Mouse (Mus musculus): ENCODE results near the gene Camk1d. TPM values are rescaled to one million over a fixed set of nuclear protein-coding genes. Genes with fewer than 3 reads are reported as not detected.

Gene Camk1d
- polyA plus RNA-seq, 1 experiment from 2014 or later: 2.1 TPM

- Histone ChIP-seq H3K4me3 (ENCODE audit: low read depth, low read length) (no peak overlapping the region), H3K4me2 (ENCODE audit: low read depth) (no peak overlapping the region), H3K27me3 (ENCODE audit: control insufficient read depth, insufficient read depth, low read length) (no peaks in the 10 kb centered on the region), H3K36me3 (ENCODE audit: control insufficient read depth, insufficient read depth, low read length) (no peaks in the 10 kb centered on the region), H3K4me1 (ENCODE audit: control insufficient read depth, insufficient read depth, low read length) (no peaks in the 10 kb centered on the region), H3K9ac (ENCODE audit: low read length) (no peak overlapping the region), H3K27ac (ENCODE audit: low read depth, low read length) (no peak overlapping the region), H3K9me3 (ENCODE audit: control insufficient read depth, low read length) (no peaks in the 10 kb centered on the region)
- DNase-seq (ENCODE audit: low spot score) (no peak), ATAC-seq (ENCODE audit: insufficient read depth, low FRiP score, low TSS enrichment) (no peak)
- 86% methylated on average over 3 of the region's 3 CpGs for WGBS
These were observed 227.0 kb downstream of the Camk1d start for GRCm38 (mm10) chr2:5487344-5487743.

GRCm38 (mm10) chr2:5486663-5487062 lies 227.7 kb downstream of the Camk1d start:
- no peak overlapping the region for H3K27ac ChIP-seq (ENCODE audit: low read depth, low read length)
- no peaks in the 10 kb centered on the region for H3K4me1 ChIP-seq (ENCODE audit: control insufficient read depth, insufficient read depth, low read length)
- no peaks in the 10 kb centered on the region for H3K36me3 ChIP-seq (ENCODE audit: control insufficient read depth, insufficient read depth, low read length)
- DNase-seq (ENCODE audit: low spot score) (no peak), ATAC-seq (ENCODE audit: insufficient read depth, low FRiP score, low TSS enrichment) (no peak)
- no peak overlapping the region for H3K9ac ChIP-seq (ENCODE audit: low read length)
- H3K4me2 ChIP-seq (ENCODE audit: low read depth): no peak overlapping the region
- H3K9me3 ChIP-seq (ENCODE audit: control insufficient read depth, low read length): no peaks in the 10 kb centered on the region
- 89% methylated on average over 7 of the region's 7 CpGs for WGBS
- no peaks in the 10 kb centered on the region for H3K27me3 ChIP-seq (ENCODE audit: control insufficient read depth, insufficient read depth, low read length)
- no peak overlapping the region for H3K4me3 ChIP-seq (ENCODE audit: low read depth, low read length)

- H3K36me3 ChIP-seq (ENCODE audit: control insufficient read depth, insufficient read depth, low read length): no peaks in the 10 kb centered on the region
- H3K4me1 ChIP-seq (ENCODE audit: control insufficient read depth, insufficient read depth, low read length): no peaks in the 10 kb centered on the region
- DNase-seq (ENCODE audit: low spot score) (no peak), ATAC-seq (ENCODE audit: insufficient read depth, low FRiP score, low TSS enrichment) (no peak)
- no peak overlapping the region for H3K9ac ChIP-seq (ENCODE audit: low read length)
- 95% methylated on average over 6 of the region's 6 CpGs for WGBS
- H3K27ac ChIP-seq (ENCODE audit: low read depth, low read length): no peak overlapping the region
- no peaks in the 10 kb centered on the region for H3K27me3 ChIP-seq (ENCODE audit: control insufficient read depth, insufficient read depth, low read length)
- H3K4me2 ChIP-seq (ENCODE audit: low read depth): no peak overlapping the region
- no peak overlapping the region for H3K4me3 ChIP-seq (ENCODE audit: low read depth, low read length)
- H3K9me3 ChIP-seq (ENCODE audit: control insufficient read depth, low read length): no peaks in the 10 kb centered on the region
These were observed 228.5 kb downstream of the Camk1d start for GRCm38 (mm10) chr2:5485786-5486185.

GRCm38 (mm10) chr2:5479886-5480285 lies 234.4 kb downstream of the Camk1d start:
- H3K4me3 ChIP-seq (ENCODE audit: low read depth, low read length): no peak overlapping the region
- H3K36me3 ChIP-seq (ENCODE audit: control insufficient read depth, insufficient read depth, low read length): no peaks in the 10 kb centered on the region
- H3K9ac ChIP-seq (ENCODE audit: low read length): no peak overlapping the region
- no peaks in the 10 kb centered on the region for H3K9me3 ChIP-seq (ENCODE audit: control insufficient read depth, low read length)
- WGBS: 86% methylated on average over 3 of the region's 3 CpGs
- H3K4me1 ChIP-seq (ENCODE audit: control insufficient read depth, insufficient read depth, low read length): no peaks in the 10 kb centered on the region
- ATAC-seq (ENCODE audit: insufficient read depth, low FRiP score, low TSS enrichment) (no peak), DNase-seq (ENCODE audit: low spot score) (no peak)
- H3K4me2 ChIP-seq (ENCODE audit: low read depth): no peak overlapping the region
- no peaks in the 10 kb centered on the region for H3K27me3 ChIP-seq (ENCODE audit: control insufficient read depth, insufficient read depth, low read length)
- H3K27ac ChIP-seq (ENCODE audit: low read depth, low read length): no peak overlapping the region

- no peaks in the 10 kb centered on the region for H3K4me1 ChIP-seq (ENCODE audit: control insufficient read depth, insufficient read depth, low read length)
- H3K9me3 ChIP-seq (ENCODE audit: control insufficient read depth, low read length): no peaks in the 10 kb centered on the region
- no peak overlapping the region for H3K4me3 ChIP-seq (ENCODE audit: low read depth, low read length)
- H3K27ac ChIP-seq (ENCODE audit: low read depth, low read length): no peak overlapping the region
- H3K9ac ChIP-seq (ENCODE audit: low read length): no peak overlapping the region
- H3K27me3 ChIP-seq (ENCODE audit: control insufficient read depth, insufficient read depth, low read length): no peaks in the 10 kb centered on the region
- 81% methylated on average over 5 of the region's 5 CpGs for WGBS
- no peak for ATAC-seq (ENCODE audit: insufficient read depth, low FRiP score, low TSS enrichment)
- no peak overlapping the region for H3K4me2 ChIP-seq (ENCODE audit: low read depth)
- no peak for DNase-seq (ENCODE audit: low spot score)
- no peaks in the 10 kb centered on the region for H3K36me3 ChIP-seq (ENCODE audit: control insufficient read depth, insufficient read depth, low read length)
These were observed 235.6 kb downstream of the Camk1d start for GRCm38 (mm10) chr2:5478709-5479108.

- no peak overlapping the region for H3K4me2 ChIP-seq (ENCODE audit: low read depth)
- no peaks in the 10 kb centered on the region for H3K4me1 ChIP-seq (ENCODE audit: control insufficient read depth, insufficient read depth, low read length)
- no peak for ATAC-seq (ENCODE audit: insufficient read depth, low FRiP score, low TSS enrichment)
- no peak overlapping the region for H3K4me3 ChIP-seq (ENCODE audit: low read depth, low read length)
- 97% methylated on average over 4 of the region's 4 CpGs for WGBS
- no peaks in the 10 kb centered on the region for H3K9me3 ChIP-seq (ENCODE audit: control insufficient read depth, low read length)
- no peak for DNase-seq (ENCODE audit: low spot score)
- H3K9ac ChIP-seq (ENCODE audit: low read length): no peak overlapping the region
- no peaks in the 10 kb centered on the region for H3K27me3 ChIP-seq (ENCODE audit: control insufficient read depth, insufficient read depth, low read length)
- no peaks in the 10 kb centered on the region for H3K36me3 ChIP-seq (ENCODE audit: control insufficient read depth, insufficient read depth, low read length)
- no peak overlapping the region for H3K27ac ChIP-seq (ENCODE audit: low read depth, low read length)
These were observed 236.1 kb downstream of the Camk1d start for GRCm38 (mm10) chr2:5478256-5478655.

- 84% methylated on average over 1 of the region's 1 CpGs for WGBS
- DNase-seq (ENCODE audit: low spot score) (no peak), ATAC-seq (ENCODE audit: insufficient read depth, low FRiP score, low TSS enrichment) (no peak)
- no peak overlapping the region for H3K27ac ChIP-seq (ENCODE audit: low read depth, low read length)
- no peak overlapping the region for H3K9ac ChIP-seq (ENCODE audit: low read length)
- no peaks in the 10 kb centered on the region for H3K27me3 ChIP-seq (ENCODE audit: control insufficient read depth, insufficient read depth, low read length)
- H3K4me2 ChIP-seq (ENCODE audit: low read depth): no peak overlapping the region
- no peaks in the 10 kb centered on the region for H3K36me3 ChIP-seq (ENCODE audit: control insufficient read depth, insufficient read depth, low read length)
- H3K4me3 ChIP-seq (ENCODE audit: low read depth, low read length): no peak overlapping the region
- no peaks in the 10 kb centered on the region for H3K4me1 ChIP-seq (ENCODE audit: control insufficient read depth, insufficient read depth, low read length)
- no peaks in the 10 kb centered on the region for H3K9me3 ChIP-seq (ENCODE audit: control insufficient read depth, low read length)
These were observed 236.8 kb downstream of the Camk1d start for GRCm38 (mm10) chr2:5477525-5477924.

- no peak overlapping the region for H3K4me2 ChIP-seq (ENCODE audit: low read depth)
- DNase-seq (ENCODE audit: low spot score): no peak
- ATAC-seq (ENCODE audit: insufficient read depth, low FRiP score, low TSS enrichment): no peak
- H3K36me3 ChIP-seq (ENCODE audit: control insufficient read depth, insufficient read depth, low read length): no peaks in the 10 kb centered on the region
- H3K4me1 ChIP-seq (ENCODE audit: control insufficient read depth, insufficient read depth, low read length): no peaks in the 10 kb centered on the region
- WGBS: 79% methylated on average over 4 of the region's 4 CpGs
- H3K9ac ChIP-seq (ENCODE audit: low read length): no peak overlapping the region
- H3K4me3 ChIP-seq (ENCODE audit: low read depth, low read length): no peak overlapping the region
- no peak overlapping the region for H3K27ac ChIP-seq (ENCODE audit: low read depth, low read length)
- H3K9me3 ChIP-seq (ENCODE audit: control insufficient read depth, low read length): no peaks in the 10 kb centered on the region
- H3K27me3 ChIP-seq (ENCODE audit: control insufficient read depth, insufficient read depth, low read length): no peaks in the 10 kb centered on the region
These were observed 244.9 kb downstream of the Camk1d start for GRCm38 (mm10) chr2:5469366-5469941.

- H3K27ac ChIP-seq (ENCODE audit: low read depth, low read length): no peak overlapping the region
- H3K4me3 ChIP-seq (ENCODE audit: low read depth, low read length): no peak overlapping the region
- no peak overlapping the region for H3K9ac ChIP-seq (ENCODE audit: low read length)
- no peaks in the 10 kb centered on the region for H3K27me3 ChIP-seq (ENCODE audit: control insufficient read depth, insufficient read depth, low read length)
- H3K36me3 ChIP-seq (ENCODE audit: control insufficient read depth, insufficient read depth, low read length): no peaks in the 10 kb centered on the region
- ATAC-seq (ENCODE audit: insufficient read depth, low FRiP score, low TSS enrichment) (no peak), DNase-seq (ENCODE audit: low spot score) (no peak)
- WGBS: 75% methylated on average over 2 of the region's 2 CpGs
- no peaks in the 10 kb centered on the region for H3K4me1 ChIP-seq (ENCODE audit: control insufficient read depth, insufficient read depth, low read length)
- H3K9me3 ChIP-seq (ENCODE audit: control insufficient read depth, low read length): no peaks in the 10 kb centered on the region
- no peak overlapping the region for H3K4me2 ChIP-seq (ENCODE audit: low read depth)
These were observed 246.8 kb downstream of the Camk1d start for GRCm38 (mm10) chr2:5467537-5467936.
